Mouse (Mus musculus): ENCODE data around the gene 2810006K23Rik. TPM values are rescaled to one million over a fixed set of nuclear protein-coding genes. Genes with fewer than 3 reads are reported as not detected.
"Not testable (repeated sequence)": the region's sequence is repeated elsewhere in the genome, so short reads cannot be mapped to it uniquely, and the experiment has no call there.

The 2810006K23Rik gene
- polyA plus RNA-seq, 1 experiment from 2014 or later, result 15.9 TPM

GRCm38 (mm10) chr5:124350350-124350749 lies 22.5 kb downstream of the 2810006K23Rik start:
- no peaks in the 10 kb centered on the region for H3K9me3 ChIP-seq
- peak overlapping the region; percentile 95 for H3K4me2 ChIP-seq (replicated peaks)
- peaks cover 44% of the 10 kb centered on the region for H3K4me1 ChIP-seq (replicated peaks)
- H3K27ac ChIP-seq, result peak overlapping the region; percentile 99
- WGBS, result 75% methylated on average over 2 of the region's 2 CpGs
- no peak for ATAC-seq
- H3K36me3 ChIP-seq, result peaks cover 36% of the 10 kb centered on the region
- H3K27me3 ChIP-seq, result no peaks in the 10 kb centered on the region
- peak overlapping the region; percentile 94 for H3K4me3 ChIP-seq (replicated peaks)
- peak overlapping the region; percentile 99 for H3K9ac ChIP-seq (replicated peaks)

- peak overlapping the region; percentile 95 for H3K4me2 ChIP-seq (replicated peaks)
- no peaks in the 10 kb centered on the region for H3K9me3 ChIP-seq
- ATAC-seq, result peak; percentile 78
- WGBS, result 6% methylated on average over 7 of the region's 7 CpGs
- H3K27me3 ChIP-seq, result no peaks in the 10 kb centered on the region
- peak overlapping the region; percentile 99 for H3K27ac ChIP-seq
- H3K36me3 ChIP-seq, result peaks cover 33% of the 10 kb centered on the region
- H3K9ac ChIP-seq (replicated peaks), result peak overlapping the region; percentile 99
- peaks cover 48% of the 10 kb centered on the region for H3K4me1 ChIP-seq (replicated peaks)
- H3K4me3 ChIP-seq (replicated peaks), result peak overlapping the region; percentile 94
Measured at GRCm38 (mm10) chr5:124351111-124351560, 23.2 kb downstream of the 2810006K23Rik start.

GRCm38 (mm10) chr5:124351604-124352003 lies 23.7 kb downstream of the 2810006K23Rik start:
- Histone ChIP-seq H3K9ac (replicated peaks) (peak overlapping the region; percentile 99), H3K27me3 (no peaks in the 10 kb centered on the region), H3K9me3 (no peaks in the 10 kb centered on the region), H3K4me1 (replicated peaks) (peaks cover 48% of the 10 kb centered on the region), H3K4me2 (replicated peaks) (peak overlapping the region; percentile 95), H3K27ac (peak overlapping the region; percentile 99), H3K4me3 (replicated peaks) (peak overlapping the region; percentile 94), H3K36me3 (peaks cover 29% of the 10 kb centered on the region)
- 33% methylated on average over 3 of the region's 3 CpGs for WGBS
- ATAC-seq, result peak; percentile 3

- under 1% methylated on average over 29 of the region's 30 CpGs for WGBS
- Histone ChIP-seq H3K36me3 (peaks cover 24% of the 10 kb centered on the region), H3K27me3 (no peaks in the 10 kb centered on the region), H3K9me3 (no peaks in the 10 kb centered on the region), H3K4me3 (replicated peaks) (peak overlapping the region; percentile 94), H3K4me2 (replicated peaks) (peak overlapping the region; percentile 95), H3K4me1 (replicated peaks) (peaks cover 48% of the 10 kb centered on the region), H3K27ac (peak overlapping the region; percentile 99), H3K9ac (replicated peaks) (peak overlapping the region; percentile 99)
- peak; percentile 92 for ATAC-seq
Measured at GRCm38 (mm10) chr5:124352141-124352920, 24.4 kb downstream of the 2810006K23Rik start.

GRCm38 (mm10) chr5:124353011-124353725 lies 25.3 kb downstream of the 2810006K23Rik start:
- WGBS, result under 1% methylated on average over 32 of the region's 32 CpGs
- peaks cover 46% of the 10 kb centered on the region for H3K4me1 ChIP-seq (replicated peaks)
- no peaks in the 10 kb centered on the region for H3K9me3 ChIP-seq

DNA sequence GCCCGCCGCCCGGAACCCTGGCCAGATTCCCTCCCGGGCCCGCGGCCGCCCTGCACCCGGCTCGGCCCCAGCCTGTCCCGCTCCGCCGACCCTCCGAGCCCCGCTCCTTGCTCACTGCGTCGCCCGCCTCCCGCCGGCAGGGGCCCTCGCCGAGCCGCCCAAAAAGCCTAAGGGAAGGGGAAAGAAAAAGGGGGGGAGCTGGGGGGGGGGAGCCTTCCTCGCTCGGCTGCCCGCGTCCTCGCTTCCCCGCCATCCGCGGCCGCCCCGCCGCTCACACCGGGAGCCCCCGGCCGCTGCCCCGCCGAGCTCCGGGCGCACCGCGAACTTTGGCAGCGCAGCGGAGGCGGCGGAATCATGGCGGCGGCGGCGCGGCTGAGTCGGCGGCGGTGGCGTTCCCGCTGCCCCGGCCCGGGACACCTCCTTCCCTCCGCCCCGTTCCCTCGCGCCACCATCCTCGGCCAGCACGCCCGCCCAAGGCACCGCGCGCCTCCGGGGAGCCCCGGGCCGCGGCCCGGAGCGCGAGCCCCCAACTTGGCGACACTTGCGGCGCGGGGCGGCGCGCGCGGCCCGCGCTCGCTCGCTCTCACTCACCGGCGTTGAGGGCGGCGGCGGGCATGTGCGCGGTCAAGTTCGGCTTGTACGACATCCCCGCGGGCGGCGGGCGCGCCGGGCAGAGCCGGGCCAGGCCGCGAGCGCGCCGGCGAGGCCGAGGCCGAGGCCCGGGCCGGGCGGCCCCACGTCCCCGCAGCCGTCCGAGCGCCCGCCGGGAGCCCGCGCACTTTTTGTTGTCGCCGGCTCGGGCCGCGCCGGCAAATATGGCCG lies 26.0 kb downstream of the 2810006K23Rik start:
- H3K4me3 ChIP-seq (replicated peaks), result peak overlapping the region; percentile 94
- H3K27ac ChIP-seq, result peak overlapping the region; percentile 99
- peak overlapping the region; percentile 99 for H3K9ac ChIP-seq (replicated peaks)
- WGBS, result 0% methylated on average over 63 of the region's 132 CpGs
- no peaks in the 10 kb centered on the region for H3K27me3 ChIP-seq
- H3K4me2 ChIP-seq (replicated peaks), result peak overlapping the region; percentile 95
- H3K4me1 ChIP-seq (replicated peaks), result peaks cover 41% of the 10 kb centered on the region
- no peaks in the 10 kb centered on the region for H3K9me3 ChIP-seq
- ATAC-seq, result no peak
- peaks cover 10% of the 10 kb centered on the region for H3K36me3 ChIP-seq

More at GRCm38 (mm10) chr5:124353011-124353725, 25.3 kb downstream of the 2810006K23Rik start:
- Histone ChIP-seq H3K4me3 (replicated peaks) (peak overlapping the region; percentile 94), H3K4me2 (replicated peaks) (peak overlapping the region; percentile 95), H3K27ac (peak overlapping the region; percentile 99), H3K27me3 (no peaks in the 10 kb centered on the region), H3K36me3 (peaks cover 18% of the 10 kb centered on the region), H3K9ac (replicated peaks) (peak overlapping the region; percentile 99)
- no peak for ATAC-seq

- H3K9me3 ChIP-seq, result no peaks in the 10 kb centered on the region
- ATAC-seq, result peak; percentile 16; the same call in 1 of the 2 replicates
- peak overlapping the region; percentile 99 for H3K9ac ChIP-seq (replicated peaks)
- peaks cover 1% of the 10 kb centered on the region for H3K36me3 ChIP-seq
- no peaks in the 10 kb centered on the region for H3K27me3 ChIP-seq
- peak overlapping the region; percentile 95 for H3K4me2 ChIP-seq (replicated peaks)
- H3K27ac ChIP-seq, result peak overlapping the region; percentile 99
- peak overlapping the region; percentile 94 for H3K4me3 ChIP-seq (replicated peaks)
- WGBS, result under 1% methylated on average over 39 of the region's 60 CpGs
- peaks cover 32% of the 10 kb centered on the region for H3K4me1 ChIP-seq (replicated peaks)
Measured at GRCm38 (mm10) chr5:124354574-124355424, 26.9 kb downstream of the 2810006K23Rik start.

DNA sequence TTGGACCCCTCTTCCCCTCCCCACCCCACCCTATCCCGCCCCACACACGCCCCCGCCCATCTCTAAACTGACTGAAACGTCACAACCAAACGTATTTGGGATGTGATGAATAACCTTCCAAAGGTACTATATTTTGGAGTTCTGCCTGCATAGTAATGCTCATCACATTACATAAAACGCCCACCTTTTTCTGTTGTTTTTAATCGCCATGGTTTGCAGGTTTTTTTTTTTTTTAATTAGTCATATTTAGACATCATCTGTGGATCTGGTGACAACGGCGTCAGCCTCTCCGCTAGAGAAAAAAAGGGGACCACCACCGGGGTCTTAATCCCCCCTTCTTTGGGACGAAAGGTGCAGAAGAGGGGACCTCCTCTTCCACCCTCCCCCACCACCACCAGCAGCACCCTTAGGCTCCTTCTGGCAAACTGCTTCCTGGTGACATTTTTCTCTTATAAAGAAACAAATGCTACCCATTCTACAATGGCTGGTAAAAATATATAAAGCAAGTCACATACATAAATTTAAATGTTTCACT lies 27.6 kb downstream of the 2810006K23Rik start:
- Histone ChIP-seq H3K4me3 (replicated peaks) (peak overlapping the region; percentile 94), H3K4me1 (replicated peaks) (peaks cover 26% of the 10 kb centered on the region), H3K27ac (peak overlapping the region; percentile 99), H3K4me2 (replicated peaks) (peak overlapping the region; percentile 95), H3K36me3 (no peaks in the 10 kb centered on the region), H3K9ac (replicated peaks) (peak overlapping the region; percentile 99), H3K27me3 (no peaks in the 10 kb centered on the region), H3K9me3 (no peaks in the 10 kb centered on the region)
- ATAC-seq, result no peak
- 2% methylated on average over 12 of the region's 12 CpGs for WGBS

GRCm38 (mm10) chr5:124356695-124357094 lies 28.8 kb downstream of the 2810006K23Rik start:
- Histone ChIP-seq H3K4me1 (replicated peaks) (peaks cover 14% of the 10 kb centered on the region), H3K4me2 (replicated peaks) (no peak overlapping the region), H3K9ac (replicated peaks) (no peak overlapping the region), H3K9me3 (no peaks in the 10 kb centered on the region), H3K27ac (no peak overlapping the region), H3K4me3 (replicated peaks) (no peak overlapping the region), H3K27me3 (no peaks in the 10 kb centered on the region), H3K36me3 (no peaks in the 10 kb centered on the region)
- 39% methylated on average over 3 of the region's 3 CpGs for WGBS
- no peak for ATAC-seq

DNA sequence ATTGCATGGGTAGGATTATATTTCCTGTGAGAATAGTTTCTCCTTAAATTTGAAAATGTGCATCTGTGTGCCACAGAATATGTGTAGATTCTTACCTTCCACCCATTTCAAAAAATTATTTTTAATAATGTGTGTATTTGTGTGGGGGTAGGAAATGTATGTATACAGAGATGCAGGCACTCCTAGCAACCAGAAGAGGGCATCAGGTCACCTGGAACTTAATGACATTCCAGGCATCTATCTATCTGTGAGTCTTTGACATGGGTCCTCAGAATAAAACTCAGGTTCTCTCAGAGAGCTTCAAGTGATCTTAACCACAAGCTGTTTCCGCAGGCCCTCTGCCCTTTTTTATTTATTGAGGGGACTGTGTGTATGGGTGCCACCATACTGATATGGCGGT lies 31.8 kb downstream of the 2810006K23Rik start:
- no peak overlapping the region for H3K27ac ChIP-seq
- no peak for ATAC-seq
- WGBS, result 100% methylated on average over 2 of the region's 2 CpGs
- H3K4me1 ChIP-seq (replicated peaks), result peaks cover 6% of the 10 kb centered on the region
- no peak overlapping the region for H3K9ac ChIP-seq (replicated peaks)
- H3K36me3 ChIP-seq, result no peaks in the 10 kb centered on the region
- no peaks in the 10 kb centered on the region for H3K9me3 ChIP-seq
- no peak overlapping the region for H3K4me3 ChIP-seq (replicated peaks)
- no peaks in the 10 kb centered on the region for H3K27me3 ChIP-seq
- H3K4me2 ChIP-seq (replicated peaks), result no peak overlapping the region

GRCm38 (mm10) chr5:124362982-124363381 lies 35.1 kb downstream of the 2810006K23Rik start, which contains the start of gene Cdk2ap1:
Cdk2ap1 (minus strand) TSS chr5:124363082.
- not testable (repeated sequence) for H3K27ac ChIP-seq; H3K4me1 ChIP-seq (replicated peaks); H3K4me3 ChIP-seq (replicated peaks); H3K27me3 ChIP-seq; ATAC-seq; H3K36me3 ChIP-seq; H3K9me3 ChIP-seq; H3K4me2 ChIP-seq (replicated peaks); H3K9ac ChIP-seq (replicated peaks)
- 90% methylated on average over 5 of the region's 5 CpGs for WGBS

Data from midbrain, embryonic 13.5 days (tissue).